Mouse (Mus musculus) heart, adult 9 months (tissue): ENCODE data around the gene Ostm1.

Experiments used
- DNase-seq, 2 experiments: peaks; one replicate each; pipeline ENCODE4 v3.0.0; 2022; ENCODE audit warnings: low spot score in 2 of 2

The Ostm1 gene

GRCm38 (mm10) chr10:42680582-42681001 lies 97.0 kb downstream of the Ostm1 start:
- DNase-seq, result no peak

- DNase-seq, result no peak
These were observed 98.8 kb downstream of the Ostm1 start for GRCm38 (mm10) chr10:42682421-42682820.

- DNase-seq, result no peak
These were observed 104.3 kb downstream of the Ostm1 start for GRCm38 (mm10) chr10:42687873-42688272.

GRCm38 (mm10) chr10:42689694-42690093 lies 106.1 kb downstream of the Ostm1 start:
- no peak for DNase-seq

GRCm38 (mm10) chr10:42690233-42691028 lies 106.8 kb downstream of the Ostm1 start:
- no peak for DNase-seq

- DNase-seq, result no peak
These were observed 107.4 kb downstream of the Ostm1 start for GRCm38 (mm10) chr10:42691051-42691450.

GRCm38 (mm10) chr10:42692095-42692494 lies 108.5 kb downstream of the Ostm1 start:
- no peak for DNase-seq

GRCm38 (mm10) chr10:42692794-42693193 lies 109.2 kb downstream of the Ostm1 start:
- DNase-seq, result no peak

GRCm38 (mm10) chr10:42693482-42693881 lies 109.9 kb downstream of the Ostm1 start:
- DNase-seq, result no peak

GRCm38 (mm10) chr10:42696361-42696760 lies 112.7 kb downstream of the Ostm1 start:
- DNase-seq, result no peak

GRCm38 (mm10) chr10:42697007-42697406 lies 113.4 kb downstream of the Ostm1 start:
- peak; percentile 32 to 50 for DNase-seq

GRCm38 (mm10) chr10:42698375-42698774 lies 114.8 kb downstream of the Ostm1 start:
- DNase-seq, result no peak

- no peak for DNase-seq
These were observed 115.4 kb downstream of the Ostm1 start for GRCm38 (mm10) chr10:42698994-42699393.

- no peak for DNase-seq
These were observed 118.5 kb downstream of the Ostm1 start for GRCm38 (mm10) chr10:42702111-42702510.

- DNase-seq, result no peak
These were observed 131.1 kb downstream of the Ostm1 start for GRCm38 (mm10) chr10:42714676-42715075.

- DNase-seq, result no peak
These were observed 131.9 kb downstream of the Ostm1 start for GRCm38 (mm10) chr10:42715366-42716035.

GRCm38 (mm10) chr10:42722116-42722515 lies 138.5 kb downstream of the Ostm1 start:
- DNase-seq, result no peak

- no peak for DNase-seq
These were observed 139.9 kb downstream of the Ostm1 start for GRCm38 (mm10) chr10:42723275-42724232.

- DNase-seq, result no peak
These were observed 146.0 kb downstream of the Ostm1 start for GRCm38 (mm10) chr10:42729607-42730006.

- no peak for DNase-seq
These were observed 151.0 kb downstream of the Ostm1 start for GRCm38 (mm10) chr10:42734546-42735060.

- no peak for DNase-seq
These were observed 168.2 kb downstream of the Ostm1 start for GRCm38 (mm10) chr10:42751813-42752212.
